Mouse (Mus musculus): ENCODE results near the gene Erh. TPM values are rescaled to one million over a fixed set of nuclear protein-coding genes. Genes with fewer than 3 reads are reported as not detected.

Erh gene
- polyA plus RNA-seq, 1 experiment from 2014 or later, result 152 TPM

- H3K27ac ChIP-seq (replicated peaks in 1 of 2; ENCODE audit: control insufficient read depth in 1 of 2, insufficient read depth in 1 of 2, low read depth in 2 of 2, low read length in 2 of 2), result no peak overlapping the region
- 69% methylated on average over 7 of the region's 7 CpGs for WGBS
- no peaks in the 10 kb centered on the region for H3K36me3 ChIP-seq (ENCODE audit: control insufficient read depth, insufficient read depth, low read length)
- no peaks in the 10 kb centered on the region for H3K9me3 ChIP-seq (ENCODE audit: control insufficient read depth, low read length)
- ATAC-seq (ENCODE audit: insufficient number of reproducible peaks, insufficient read depth, low FRiP score, low read depth), result no peak
- no peak overlapping the region for H3K4me3 ChIP-seq (ENCODE audit: control insufficient read depth in 1 of 2, insufficient read depth in 1 of 2, low read depth in 1 of 2, low read length in 2 of 2)
- H3K9ac ChIP-seq (ENCODE audit: low read length), result no peak overlapping the region
- no peaks in the 10 kb centered on the region for H3K27me3 ChIP-seq (ENCODE audit: control insufficient read depth, insufficient read depth, low read length)
- peaks cover 0 to 3% of the 10 kb centered on the region in 2 experiments; a peak in 1 of 4 replicates for H3K4me1 ChIP-seq (ENCODE audit: control insufficient read depth in 2 of 2, insufficient read depth in 2 of 2, low read length in 2 of 2)
- H3K4me2 ChIP-seq (ENCODE audit: low read length), result no peak overlapping the region
Observed at GRCm38 (mm10) chr12:80653951-80654658, 10.0 kb upstream of the Erh start.

- no peak overlapping the region for H3K4me3 ChIP-seq (ENCODE audit: control insufficient read depth in 1 of 2, insufficient read depth in 1 of 2, low read depth in 1 of 2, low read length in 2 of 2)
- no peak for ATAC-seq (ENCODE audit: insufficient number of reproducible peaks, insufficient read depth, low FRiP score, low read depth)
- no peak overlapping the region for H3K27ac ChIP-seq (replicated peaks in 1 of 2; ENCODE audit: control insufficient read depth in 1 of 2, insufficient read depth in 1 of 2, low read depth in 2 of 2, low read length in 2 of 2)
- peak overlapping the region; percentile 89 for H3K4me2 ChIP-seq (ENCODE audit: low read length)
- no peaks in the 10 kb centered on the region for H3K9me3 ChIP-seq (ENCODE audit: control insufficient read depth, low read length)
- 89% methylated on average over 3 of the region's 3 CpGs for WGBS
- peaks cover 16% of the 10 kb centered on the region for H3K36me3 ChIP-seq (ENCODE audit: control insufficient read depth, insufficient read depth, low read length)
- no peaks in the 10 kb centered on the region for H3K27me3 ChIP-seq (ENCODE audit: control insufficient read depth, insufficient read depth, low read length)
- peaks cover 6 to 31% of the 10 kb centered on the region in 2 experiments for H3K4me1 ChIP-seq (ENCODE audit: control insufficient read depth in 2 of 2, insufficient read depth in 2 of 2, low read length in 2 of 2)
- 0 out of 2 replicates have a peak overlapping the region, but pooled peaks have one; percentile 21 for H3K9ac ChIP-seq (ENCODE audit: low read length)
Observed at GRCm38 (mm10) chr12:80646377-80646776, 2.2 kb upstream of the Erh start.

- peak overlapping the region; percentile 95 to 100 for H3K4me3 ChIP-seq (ENCODE audit: control insufficient read depth in 1 of 2, insufficient read depth in 1 of 2, low read depth in 1 of 2, low read length in 2 of 2)
- peaks cover 6 to 31% of the 10 kb centered on the region in 2 experiments for H3K4me1 ChIP-seq (ENCODE audit: control insufficient read depth in 2 of 2, insufficient read depth in 2 of 2, low read length in 2 of 2)
- H3K27ac ChIP-seq (replicated peaks in 1 of 2; ENCODE audit: control insufficient read depth in 1 of 2, insufficient read depth in 1 of 2, low read depth in 2 of 2, low read length in 2 of 2), result peak overlapping the region in 1 of 2 experiments; percentile 91; a peak in 1 of 4 replicates
- no peaks in the 10 kb centered on the region for H3K27me3 ChIP-seq (ENCODE audit: control insufficient read depth, insufficient read depth, low read length)
- no peaks in the 10 kb centered on the region for H3K9me3 ChIP-seq (ENCODE audit: control insufficient read depth, low read length)
- 6% methylated on average over 18 of the region's 18 CpGs for WGBS
- peak overlapping the region; percentile 89 for H3K4me2 ChIP-seq (ENCODE audit: low read length)
- peaks cover 34% of the 10 kb centered on the region for H3K36me3 ChIP-seq (ENCODE audit: control insufficient read depth, insufficient read depth, low read length)
- ATAC-seq (ENCODE audit: insufficient number of reproducible peaks, insufficient read depth, low FRiP score, low read depth), result 0 out of 2 replicates have a peak, but pooled peaks have one; percentile 4
- peak overlapping the region; percentile 95 for H3K9ac ChIP-seq (ENCODE audit: low read length)
Observed at GRCm38 (mm10) chr12:80644506-80644868, 346 bp upstream of the Erh start.

GRCm38 (mm10) chr12:80642725-80643692 lies 1.1 kb downstream of the Erh start:
- H3K4me1 ChIP-seq (ENCODE audit: control insufficient read depth in 2 of 2, insufficient read depth in 2 of 2, low read length in 2 of 2), result peaks cover 6 to 31% of the 10 kb centered on the region in 2 experiments
- ATAC-seq (ENCODE audit: insufficient number of reproducible peaks, insufficient read depth, low FRiP score, low read depth), result peak; percentile 63
- peak overlapping the region; percentile 93 for H3K4me2 ChIP-seq (ENCODE audit: low read length)
- no peaks in the 10 kb centered on the region for H3K27me3 ChIP-seq (ENCODE audit: control insufficient read depth, insufficient read depth, low read length)
- H3K9ac ChIP-seq (ENCODE audit: low read length), result peak overlapping the region; percentile 95
- peak overlapping the region; percentile 95 to 100 for H3K4me3 ChIP-seq (ENCODE audit: control insufficient read depth in 1 of 2, insufficient read depth in 1 of 2, low read depth in 1 of 2, low read length in 2 of 2)
- peaks cover 49% of the 10 kb centered on the region for H3K36me3 ChIP-seq (ENCODE audit: control insufficient read depth, insufficient read depth, low read length)
- 4% methylated on average over 47 of the region's 48 CpGs for WGBS
- peak overlapping the region; percentile 85 to 91 for H3K27ac ChIP-seq (replicated peaks in 1 of 2; ENCODE audit: control insufficient read depth in 1 of 2, insufficient read depth in 1 of 2, low read depth in 2 of 2, low read length in 2 of 2)
- no peaks in the 10 kb centered on the region for H3K9me3 ChIP-seq (ENCODE audit: control insufficient read depth, low read length)

GRCm38 (mm10) chr12:80631790-80632189 lies 12.4 kb downstream of the Erh start:
- Histone ChIP-seq H3K4me3 (ENCODE audit: control insufficient read depth in 1 of 2, insufficient read depth in 1 of 2, low read depth in 1 of 2, low read length in 2 of 2) (no peak overlapping the region), H3K4me2 (ENCODE audit: low read length) (no peak overlapping the region), H3K27me3 (ENCODE audit: control insufficient read depth, insufficient read depth, low read length) (no peaks in the 10 kb centered on the region), H3K9ac (ENCODE audit: low read length) (no peak overlapping the region), H3K36me3 (ENCODE audit: control insufficient read depth, insufficient read depth, low read length) (peaks cover 54% of the 10 kb centered on the region), H3K27ac (replicated peaks in 1 of 2; ENCODE audit: control insufficient read depth in 1 of 2, insufficient read depth in 1 of 2, low read depth in 2 of 2, low read length in 2 of 2) (no peak overlapping the region), H3K4me1 (ENCODE audit: control insufficient read depth in 2 of 2, insufficient read depth in 2 of 2, low read length in 2 of 2) (0 out of 4 replicates have a peak, but pooled peaks cover 0 to 1% of the 10 kb centered on the region in 2 experiments), H3K9me3 (ENCODE audit: control insufficient read depth, low read length) (no peaks in the 10 kb centered on the region)
- WGBS, result 65% methylated on average over 5 of the region's 5 CpGs
- no peak for ATAC-seq (ENCODE audit: insufficient number of reproducible peaks, insufficient read depth, low FRiP score, low read depth)

- 55% methylated on average over 5 of the region's 5 CpGs for WGBS
- H3K4me1 ChIP-seq (ENCODE audit: control insufficient read depth in 2 of 2, insufficient read depth in 2 of 2, low read length in 2 of 2), result peaks cover 4 to 7% of the 10 kb centered on the region in 2 experiments; a peak in 3 of 4 replicates
- no peaks in the 10 kb centered on the region for H3K27me3 ChIP-seq (ENCODE audit: control insufficient read depth, insufficient read depth, low read length)
- no peaks in the 10 kb centered on the region for H3K9me3 ChIP-seq (ENCODE audit: control insufficient read depth, low read length)
- no peak overlapping the region for H3K9ac ChIP-seq (ENCODE audit: low read length)
- no peak for ATAC-seq (ENCODE audit: insufficient number of reproducible peaks, insufficient read depth, low FRiP score, low read depth)
- no peaks in the 10 kb centered on the region for H3K36me3 ChIP-seq (ENCODE audit: control insufficient read depth, insufficient read depth, low read length)
- H3K4me3 ChIP-seq (ENCODE audit: control insufficient read depth in 1 of 2, insufficient read depth in 1 of 2, low read depth in 1 of 2, low read length in 2 of 2), result no peak overlapping the region
- H3K27ac ChIP-seq (replicated peaks in 1 of 2; ENCODE audit: control insufficient read depth in 1 of 2, insufficient read depth in 1 of 2, low read depth in 2 of 2, low read length in 2 of 2), result no peak overlapping the region
- no peak overlapping the region for H3K4me2 ChIP-seq (ENCODE audit: low read length)
Observed at GRCm38 (mm10) chr12:80620501-80620900, 23.6 kb downstream of the Erh start.

GRCm38 (mm10) chr12:80615371-80616257 lies 28.5 kb downstream of the Erh start:
- ATAC-seq (ENCODE audit: insufficient number of reproducible peaks, insufficient read depth, low FRiP score, low read depth), result no peak
- no peaks in the 10 kb centered on the region for H3K27me3 ChIP-seq (ENCODE audit: control insufficient read depth, insufficient read depth, low read length)
- no peak overlapping the region for H3K4me2 ChIP-seq (ENCODE audit: low read length)
- H3K4me3 ChIP-seq (ENCODE audit: control insufficient read depth in 1 of 2, insufficient read depth in 1 of 2, low read depth in 1 of 2, low read length in 2 of 2), result no peak overlapping the region
- no peaks in the 10 kb centered on the region for H3K36me3 ChIP-seq (ENCODE audit: control insufficient read depth, insufficient read depth, low read length)
- H3K9ac ChIP-seq (ENCODE audit: low read length), result no peak overlapping the region
- H3K9me3 ChIP-seq (ENCODE audit: control insufficient read depth, low read length), result no peaks in the 10 kb centered on the region
- H3K27ac ChIP-seq (replicated peaks in 1 of 2; ENCODE audit: control insufficient read depth in 1 of 2, insufficient read depth in 1 of 2, low read depth in 2 of 2, low read length in 2 of 2), result no peak overlapping the region
- 53% methylated on average over 7 of the region's 7 CpGs for WGBS
- H3K4me1 ChIP-seq (ENCODE audit: control insufficient read depth in 2 of 2, insufficient read depth in 2 of 2, low read length in 2 of 2), result peaks cover 4 to 12% of the 10 kb centered on the region in 2 experiments; a peak in 3 of 4 replicates
